Mouse (Mus musculus) megakaryocyte, adult 5-6 weeks (primary cell): ENCODE results near the gene Nudt8. TPM values are rescaled to one million over a fixed set of nuclear protein-coding genes. Genes with fewer than 3 reads are reported as not detected.

Experiments used
- ATAC-seq: 2 replicates; pipeline ENCODE4 v1.8.0; 2016; ENCODE audit warnings: mild to moderate bottlenecking, inconsistent platforms; ENCODE audit not compliant: poor library complexity, severe bottlenecking
- total RNA-seq, 2 experiments: library from RNA; stranded (forward) in 1 of 2; stranded (reverse) in 1 of 2; fragments of 153-499, 151-499 nt in 1 of 2; fragments of 221-1000, 200-1000 nt in 1 of 2; gene quantifications; 2 replicates each; pipeline versions ENCODE4 v1.2.3 to v1.2.4; 2015 to 2017

The Nudt8 gene
- total RNA-seq, 2 experiments from 2014 or later = 5.7 to 8.6 TPM

GRCm38 (mm10) chr19:3986334-3986733 lies 14.0 kb upstream of the Nudt8 start, which contains the start of gene Acy3:
Gene Acy3 (plus strand): TSS chr19:3986570.
- no peak for ATAC-seq

DNA sequence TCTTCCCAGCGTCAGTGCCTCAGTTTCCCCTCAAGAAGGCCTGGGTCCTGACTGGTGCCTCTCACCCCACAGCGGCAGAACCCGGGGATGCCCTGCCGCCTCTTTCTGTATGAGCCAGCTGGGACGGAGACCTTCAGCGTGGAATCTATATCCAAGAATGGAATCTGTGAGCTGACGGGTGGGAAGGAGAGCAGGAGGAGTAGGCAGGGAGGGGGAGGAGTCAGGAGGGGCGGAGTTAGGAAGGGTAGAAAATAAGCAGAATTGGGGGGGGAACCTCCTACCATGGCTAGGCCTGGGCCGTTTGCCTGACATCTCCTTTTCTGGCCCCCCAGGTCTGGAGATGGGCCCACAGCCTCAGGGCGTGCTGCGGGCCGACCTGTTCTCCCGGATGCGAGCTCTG lies 12.3 kb upstream of the Nudt8 start:
- ATAC-seq = no peak

DNA sequence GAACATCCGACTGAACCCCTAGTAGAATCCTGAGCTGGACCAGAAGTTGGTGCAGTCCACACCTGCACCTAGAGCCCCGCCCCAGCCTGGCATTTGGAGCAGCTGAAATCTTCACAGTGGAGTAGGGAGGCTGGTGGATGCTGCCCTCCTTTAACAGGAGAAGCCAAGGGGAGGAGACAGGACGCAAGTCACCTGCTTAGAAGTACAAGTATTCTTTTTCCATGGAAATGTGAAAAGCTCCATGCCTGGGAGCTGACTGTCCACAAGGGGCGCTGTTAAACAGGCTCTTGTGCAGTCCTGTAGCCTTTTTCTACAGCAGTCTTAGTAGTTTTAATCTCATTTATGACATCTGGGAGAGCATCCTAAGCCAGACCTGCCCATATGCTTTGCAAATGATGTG lies 11.6 kb upstream of the Nudt8 start:
- ATAC-seq = no peak

- ATAC-seq = no peak
Observed at GRCm38 (mm10) chr19:3990804-3991203, 9.6 kb upstream of the Nudt8 start.

DNA sequence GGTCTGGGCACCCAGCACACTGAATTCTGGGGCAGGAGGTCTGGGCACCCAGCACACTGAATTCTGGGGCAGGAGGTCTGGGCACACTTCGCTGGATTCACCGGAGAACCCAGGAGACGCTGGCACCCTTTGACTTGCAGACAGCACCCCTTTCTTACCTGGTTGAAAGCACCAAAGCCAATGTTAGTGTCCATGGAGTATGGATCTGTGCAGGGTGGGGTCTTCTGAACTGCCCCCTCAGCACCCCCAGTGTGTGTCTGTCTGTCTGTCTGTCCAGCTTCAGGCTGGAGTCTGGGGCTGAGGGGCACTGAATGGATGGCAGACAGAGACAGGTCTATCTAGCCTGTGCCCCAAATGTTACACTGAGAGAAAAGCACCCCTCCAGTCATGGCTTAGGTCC lies 8.8 kb upstream of the Nudt8 start:
- no peak for ATAC-seq

GRCm38 (mm10) chr19:3991966-3992365 lies 8.4 kb upstream of the Nudt8 start:
- no peak for ATAC-seq

DNA sequence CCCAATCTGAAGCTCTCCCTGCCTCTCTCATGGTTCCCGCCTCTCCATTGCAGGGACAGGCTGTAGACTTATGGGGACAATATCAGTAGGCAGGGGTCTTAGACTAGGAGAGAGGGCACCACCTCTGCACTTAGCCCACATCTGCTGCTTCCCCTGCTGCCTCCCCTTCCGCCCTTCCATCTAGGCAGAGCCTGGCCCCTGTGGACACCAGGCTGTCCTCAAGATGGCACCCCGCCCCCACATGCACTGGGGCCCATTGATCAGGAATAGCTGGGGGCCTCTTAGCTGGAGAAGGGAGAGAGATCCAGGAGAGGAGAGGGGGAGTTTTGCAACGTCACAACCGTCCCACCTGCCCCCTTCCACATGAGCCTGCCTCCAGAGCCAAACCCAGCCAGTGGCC lies 8.0 kb upstream of the Nudt8 start, which contains the start of gene Tbx10:
Gene Tbx10 (plus strand): TSS at position 337 of the 400 bp plus-strand sequence.
- ATAC-seq = no peak

- ATAC-seq = no peak
Observed at GRCm38 (mm10) chr19:3994932-3995331, 5.4 kb upstream of the Nudt8 start.

DNA sequence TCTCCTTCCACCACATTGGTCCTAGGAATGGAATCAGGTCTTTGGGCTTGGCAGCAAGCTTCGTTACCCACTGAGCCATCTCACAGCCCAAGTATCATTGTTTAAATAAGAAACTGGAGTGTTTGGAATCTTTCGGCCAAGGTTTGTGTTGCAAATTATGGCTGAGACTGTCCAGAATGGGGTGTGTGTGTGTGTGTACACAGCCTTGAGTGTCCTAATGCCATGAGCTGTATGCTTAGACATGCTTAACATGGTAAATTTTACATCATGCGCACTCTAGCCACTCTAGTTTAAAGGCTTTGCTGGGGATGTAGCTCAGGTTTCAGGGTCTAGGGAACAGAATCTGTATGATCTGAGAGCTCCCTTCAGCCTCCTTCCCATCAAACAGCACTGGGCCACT lies 4.9 kb upstream of the Nudt8 start:
- no peak for ATAC-seq

- no peak for ATAC-seq
Observed at GRCm38 (mm10) chr19:3996106-3996505, 4.3 kb upstream of the Nudt8 start.

DNA sequence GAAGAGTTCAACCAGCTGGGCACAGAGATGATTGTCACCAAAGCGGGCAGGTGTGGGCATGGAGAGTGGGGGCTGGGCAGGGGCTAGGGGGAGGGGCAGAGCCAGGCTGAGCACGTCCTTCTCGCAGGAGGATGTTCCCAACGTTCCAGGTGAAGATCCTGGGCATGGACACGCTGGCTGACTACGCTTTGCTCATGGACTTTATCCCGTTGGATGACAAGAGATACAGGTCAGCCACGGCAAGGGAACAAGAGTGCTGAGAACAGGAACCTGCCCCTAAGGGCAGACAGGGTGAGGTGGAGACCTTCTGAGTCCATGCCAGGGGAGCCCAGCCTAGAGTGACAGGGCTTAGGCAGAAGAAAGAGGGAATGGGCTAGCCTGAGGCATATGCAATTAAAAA lies 3.6 kb upstream of the Nudt8 start:
- no peak for ATAC-seq

- no peak for ATAC-seq
Observed at GRCm38 (mm10) chr19:3997231-3997630, 3.1 kb upstream of the Nudt8 start.

DNA sequence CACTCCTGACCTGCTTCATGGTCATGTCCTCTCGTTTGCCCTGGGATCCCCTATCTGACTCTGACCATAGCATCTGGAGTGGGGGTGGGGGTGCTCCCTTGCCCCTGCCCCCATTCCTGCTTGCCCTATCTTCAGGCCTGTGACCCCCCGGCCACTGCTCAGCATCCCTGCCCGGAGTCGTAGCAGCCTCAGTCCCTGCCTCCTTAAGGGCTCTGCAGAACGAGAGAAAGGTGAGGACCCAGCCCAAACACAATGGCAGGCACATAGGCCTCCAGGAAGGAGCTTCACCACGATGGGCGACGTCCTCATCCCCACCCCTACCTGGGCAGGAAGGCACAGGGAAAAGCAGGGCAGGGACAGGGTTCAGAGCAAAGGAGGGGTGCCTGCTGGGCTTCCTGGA lies 2.0 kb upstream of the Nudt8 start:
- no peak for ATAC-seq

GRCm38 (mm10) chr19:3999121-3999730 lies 1.2 kb upstream of the Nudt8 start:
- no peak for ATAC-seq

GRCm38 (mm10) chr19:4000949-4001525 lies 657 bp downstream of the Nudt8 start:
- 0 out of 2 replicates have a peak, but pooled peaks have one; percentile 1 for ATAC-seq

DNA sequence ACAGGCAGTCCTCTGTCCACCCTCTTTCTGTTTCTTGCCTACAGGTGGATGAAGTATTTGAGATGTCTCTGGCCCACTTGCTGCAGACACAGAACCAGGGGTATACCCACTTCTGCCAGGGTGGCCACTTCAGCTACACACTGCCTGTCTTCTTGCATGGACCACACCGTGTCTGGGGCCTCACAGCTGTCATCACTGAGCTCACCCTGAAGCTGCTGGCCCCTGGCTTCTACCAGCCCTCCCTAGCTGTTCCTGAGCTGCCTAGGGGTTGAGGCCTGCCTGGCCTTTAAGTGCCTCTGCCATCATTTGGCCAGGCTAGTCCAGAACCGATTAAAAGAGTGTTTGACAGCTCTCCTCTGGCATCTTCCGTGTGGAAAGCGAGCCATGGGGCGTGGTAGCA lies 1.4 kb downstream of the Nudt8 start:
- ATAC-seq = no peak

GRCm38 (mm10) chr19:4003112-4003511 lies 2.7 kb downstream of the Nudt8 start, which contains the start of gene Doc2g:
Gene Doc2g (plus strand): TSS chr19:4003313.
- no peak for ATAC-seq

- ATAC-seq = no peak
Observed at GRCm38 (mm10) chr19:4003641-4004040, 3.3 kb downstream of the Nudt8 start.

GRCm38 (mm10) chr19:4004331-4004730 lies 4.0 kb downstream of the Nudt8 start:
- no peak for ATAC-seq

- ATAC-seq = no peak
Observed at GRCm38 (mm10) chr19:4005091-4005490, 4.7 kb downstream of the Nudt8 start.

GRCm38 (mm10) chr19:4005971-4006370 lies 5.6 kb downstream of the Nudt8 start:
- ATAC-seq = no peak

GRCm38 (mm10) chr19:4011086-4011485 lies 10.7 kb downstream of the Nudt8 start:
- ATAC-seq = no peak
